Mouse (Mus musculus) forebrain, postnatal 0 days (tissue): ENCODE results near the gene Arl13b. TPM values are rescaled to one million over a fixed set of nuclear protein-coding genes. Genes with fewer than 3 reads are reported as not detected.

Experiments used
- ATAC-seq: fragments of 200-750 bp; cut with Nextera tagmentation; 2 replicates; pipeline ENCODE4 v1.8.0; 2017; ENCODE audit warnings: mild to moderate bottlenecking, moderate library complexity
- DNase-seq: peaks from one replicate; pipeline ENCODE4 v3.0.0-alpha.2; 2015
- H3K27ac ChIP-seq: fragments of 300-500 bp; sonication (generic); 2 replicates; pipeline ENCODE4 v1.5.1; 2014; ENCODE audit warnings: low read depth, mild to moderate bottlenecking, antibody characterized with exemption, low read length, moderate library complexity, mixed read lengths
- H3K27me3 ChIP-seq: fragments of 300-500 bp; sonication (generic); 2 replicates; pipeline ENCODE4 v1.6.1; 2014; ENCODE audit warnings: mild to moderate bottlenecking, low read length, mixed read lengths; ENCODE audit not compliant: insufficient read depth
- H3K36me3 ChIP-seq: fragments of 300-500 bp; sonication (generic); 2 replicates; pipeline ENCODE4 v1.6.1; 2014; ENCODE audit warnings: mild to moderate bottlenecking, moderate library complexity; ENCODE audit not compliant: insufficient read depth
- H3K4me1 ChIP-seq: fragments of 300-500 bp; sonication (generic); 2 replicates; pipeline ENCODE4 v1.6.1; 2014; ENCODE audit warnings: antibody characterized with exemption; ENCODE audit not compliant: insufficient read depth
- H3K4me2 ChIP-seq: fragments of 300-500 bp; sonication (generic); 2 replicates; pipeline ENCODE4 v1.6.1; 2014; ENCODE audit warnings: low read depth, mild to moderate bottlenecking, moderate library complexity
- H3K4me3 ChIP-seq: fragments of 300-500 bp; sonication (generic); 2 replicates; pipeline ENCODE4 v1.5.1; 2014; ENCODE audit warnings: low read depth, low read length, mixed read lengths
- H3K9ac ChIP-seq: fragments of 300-500 bp; sonication (generic); 2 replicates; pipeline ENCODE4 v1.6.1; 2014; ENCODE audit warnings: mild to moderate bottlenecking
- H3K9me3 ChIP-seq: fragments of 300-500 bp; sonication (generic); 2 replicates; pipeline ENCODE4 v1.6.1; 2016; ENCODE audit warnings: low read length
- CTCF ChIP-seq: sonication (generic); IDR thresholded peaks from 2 replicates; pipeline ENCODE4 v1.5.1; 2016; ENCODE audit warnings: antibody characterized with exemption, control low read depth, low read depth
- WGBS: fragments of 180-500 bp; shearing (Covaris S2); extraction: QIAGEN DNeasy Blood & Tissue Kit; methylation state at CpG from one replicate; pipeline ENCODE4 v1.1.7; 2014; 5-methylcytosine and 5-hydroxymethylcytosine counted together
- microRNA-seq, 2 experiments: library from miRNA; unstranded; fragments of <30 nt; microRNA quantifications; one replicate each; pipeline ENCODE4; 2016
- polyA plus RNA-seq: library from polyadenylated mRNA; unstranded; fragments of >200 nt; fragmentation: Nextera tagmentation; extraction: Ambion mirVana; gene quantifications from 2 replicates; pipeline ENCODE4 v1.2.1, GENCODE M21; 2015
- total RNA-seq: library from RNA; depleted of rRNA; stranded (reverse); fragments of >200 nt; gene quantifications from 2 replicates; pipeline ENCODE4 v1.2.3, GENCODE M21; 2014; rRNA removed

Arl13b gene
- total and polyA plus RNA-seq, 2 experiments from 2014 or later, result 17.0 to 21.0 TPM

DNA sequence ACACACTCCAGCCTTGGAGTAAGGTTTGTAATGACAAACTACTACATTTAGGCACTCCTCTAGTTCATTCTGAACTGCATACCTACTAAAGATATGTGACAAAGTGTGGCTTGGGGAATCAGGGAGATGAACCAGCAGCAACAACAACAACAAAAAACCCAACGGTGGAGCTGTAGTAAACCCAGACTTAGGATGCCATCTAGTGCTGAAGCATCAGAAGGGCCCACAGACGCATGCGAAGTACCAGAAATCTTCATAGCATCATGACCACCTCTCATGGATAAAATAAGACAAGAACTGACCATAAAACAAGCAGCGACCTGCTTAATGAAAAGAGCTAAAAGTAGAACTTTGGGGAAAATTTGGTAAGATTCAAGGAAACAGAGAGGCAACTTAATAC lies 73.4 kb downstream of the Arl13b start:
- no peak overlapping the region for H3K27ac ChIP-seq
- H3K9ac ChIP-seq, result no peak overlapping the region
- H3K4me2 ChIP-seq, result no peak overlapping the region
- no peaks in the 10 kb centered on the region for H3K4me1 ChIP-seq
- peak; percentile 37; the same call in 1 of the 2 replicates for TF ChIP-seq CTCF
- H3K27me3 ChIP-seq, result no peaks in the 10 kb centered on the region
- DNase-seq (peak; percentile 4), ATAC-seq (no peak)
- no peaks in the 10 kb centered on the region for H3K36me3 ChIP-seq
- 80% methylated on average over 4 of the region's 4 CpGs for WGBS
- no peaks in the 10 kb centered on the region for H3K9me3 ChIP-seq
- no peak overlapping the region for H3K4me3 ChIP-seq

DNA sequence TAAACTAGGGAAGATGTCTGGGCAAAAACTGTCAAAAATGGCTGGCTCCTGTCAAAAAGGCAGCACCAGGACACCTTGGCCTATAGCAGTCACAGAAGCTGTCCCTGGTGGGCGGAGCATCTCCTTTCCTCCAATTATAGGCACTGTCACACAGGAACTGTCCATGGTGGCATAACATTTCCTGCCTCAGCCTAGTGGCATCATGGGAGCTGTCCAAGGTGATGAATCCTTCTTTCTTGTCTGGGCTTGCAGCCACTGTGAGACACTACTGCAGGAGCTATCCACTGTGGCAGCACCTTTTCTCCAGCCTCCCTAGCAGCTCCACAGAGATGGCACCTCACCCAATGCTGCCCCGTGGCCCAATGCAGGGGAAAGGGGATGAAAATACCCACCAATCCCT lies 88.5 kb downstream of the Arl13b start:
- no peaks in the 10 kb centered on the region for H3K27me3 ChIP-seq
- no peaks in the 10 kb centered on the region for H3K9me3 ChIP-seq
- no peak overlapping the region for H3K9ac ChIP-seq
- 99% methylated on average over 2 of the region's 2 CpGs for WGBS
- H3K36me3 ChIP-seq, result no peaks in the 10 kb centered on the region
- H3K27ac ChIP-seq, result no peak overlapping the region
- no peak for TF ChIP-seq CTCF
- H3K4me3 ChIP-seq, result no peak overlapping the region
- H3K4me2 ChIP-seq, result no peak overlapping the region
- DNase-seq (no peak), ATAC-seq (no peak)
- no peaks in the 10 kb centered on the region for H3K4me1 ChIP-seq

DNA sequence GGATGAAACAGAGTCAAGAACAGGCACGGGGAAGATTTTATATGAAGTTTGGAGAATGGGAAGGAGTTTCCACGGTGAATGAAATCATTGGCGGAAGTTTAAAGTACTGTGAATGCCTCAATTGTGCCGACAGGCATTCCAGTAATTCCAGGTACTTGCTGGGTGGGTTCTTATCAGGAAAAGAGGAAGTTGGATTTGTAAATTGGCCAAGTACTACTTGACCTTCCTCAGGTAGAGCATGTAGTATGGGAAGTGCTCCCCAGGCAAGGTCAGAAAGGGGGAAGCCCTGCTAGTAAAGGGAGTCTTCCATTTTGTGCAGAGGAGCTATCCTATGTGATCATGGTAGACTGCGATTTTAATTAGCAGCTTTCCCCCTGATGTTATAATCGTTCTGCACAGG lies 91.5 kb downstream of the Arl13b start:
- Histone ChIP-seq H3K4me1 (no peaks in the 10 kb centered on the region), H3K9me3 (no peaks in the 10 kb centered on the region), H3K4me2 (no peak overlapping the region), H3K27ac (no peak overlapping the region), H3K4me3 (no peak overlapping the region), H3K36me3 (0 out of 2 replicates have a peak, but pooled peaks cover 4% of the 10 kb centered on the region), H3K27me3 (no peaks in the 10 kb centered on the region), H3K9ac (no peak overlapping the region)
- ATAC-seq, result no peak
- no peak for DNase-seq
- 93% methylated on average over 6 of the region's 6 CpGs for WGBS
- no peak for TF ChIP-seq CTCF

DNA sequence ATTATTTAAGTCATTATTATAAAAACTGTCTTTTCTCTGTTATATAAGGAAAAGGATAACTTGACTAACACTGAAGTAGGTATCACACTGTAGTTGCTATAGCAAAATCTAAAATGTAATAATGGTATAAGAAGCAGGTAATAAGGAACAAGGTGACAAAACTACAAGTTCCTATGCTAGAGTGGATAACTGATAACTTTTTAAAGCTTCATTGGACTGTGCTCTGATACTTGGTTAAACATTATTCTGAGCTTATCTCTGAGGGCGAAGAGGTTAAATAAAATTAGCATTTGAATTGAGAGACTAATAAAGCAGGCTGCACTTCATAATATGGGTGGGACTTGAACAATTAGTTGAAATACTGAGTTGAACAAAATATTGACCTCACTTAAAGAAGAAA lies 93.2 kb downstream of the Arl13b start:
- TF ChIP-seq CTCF, result no peak
- Histone ChIP-seq H3K4me3 (no peak overlapping the region), H3K27ac (no peak overlapping the region), H3K27me3 (no peaks in the 10 kb centered on the region), H3K4me1 (no peaks in the 10 kb centered on the region), H3K4me2 (no peak overlapping the region), H3K9ac (no peak overlapping the region), H3K36me3 (0 out of 2 replicates have a peak, but pooled peaks cover 4% of the 10 kb centered on the region), H3K9me3 (no peaks in the 10 kb centered on the region)
- DNase-seq, result no peak
- 75% methylated on average over 1 of the region's 1 CpGs for WGBS
- no peak for ATAC-seq

DNA sequence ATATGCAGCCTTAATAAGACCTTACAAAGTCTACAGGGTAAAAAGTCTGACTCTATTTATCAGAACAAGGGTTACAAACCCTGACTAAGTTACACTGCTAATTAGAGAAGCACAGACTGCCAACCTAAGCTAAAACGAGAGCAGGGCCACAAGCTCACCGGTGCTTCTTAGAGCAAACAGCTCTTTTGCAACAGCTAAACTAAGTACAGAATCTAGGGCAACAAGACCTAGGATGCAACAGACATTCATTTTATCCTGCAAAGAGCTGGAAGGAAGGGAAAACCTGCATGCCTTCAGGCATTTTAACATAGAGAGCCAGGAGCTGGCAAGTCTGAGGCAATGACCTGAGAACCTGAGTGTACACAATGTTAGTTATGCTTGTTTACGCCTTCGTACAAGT lies 93.8 kb downstream of the Arl13b start:
- 70% methylated on average over 4 of the region's 4 CpGs for WGBS
- no peak for TF ChIP-seq CTCF
- no peak for DNase-seq

DNA sequence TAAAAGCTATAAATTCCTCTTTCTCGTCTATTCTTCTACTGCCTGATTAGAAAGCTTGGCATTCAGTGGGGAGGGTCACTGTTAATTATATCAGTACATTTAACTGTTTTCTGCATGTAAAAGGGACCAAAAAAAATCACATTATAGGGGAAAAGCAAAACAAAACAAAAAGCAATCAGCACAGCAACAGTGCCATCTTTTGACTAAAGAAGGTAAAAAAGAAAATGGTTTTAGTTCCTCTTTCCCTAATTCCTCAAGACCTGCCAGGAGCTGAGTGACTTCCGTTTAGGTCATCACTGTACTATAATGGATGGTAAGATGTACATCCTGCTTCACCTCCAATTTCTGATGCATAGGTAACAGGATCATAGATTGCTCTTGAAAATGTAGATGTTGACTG lies 101.0 kb downstream of the Arl13b start:
- DNase-seq (peak; percentile 72), ATAC-seq (no peak)
- H3K9me3 ChIP-seq, result no peaks in the 10 kb centered on the region
- H3K4me3 ChIP-seq, result no peak overlapping the region
- H3K4me2 ChIP-seq, result no peak overlapping the region
- no peaks in the 10 kb centered on the region for H3K4me1 ChIP-seq
- H3K9ac ChIP-seq, result no peak overlapping the region
- no peaks in the 10 kb centered on the region for H3K36me3 ChIP-seq
- no peaks in the 10 kb centered on the region for H3K27me3 ChIP-seq
- H3K27ac ChIP-seq, result no peak overlapping the region
- TF ChIP-seq CTCF, result peak; percentile 65
- 42% methylated on average over 2 of the region's 2 CpGs for WGBS

More for the DNA sequence above, 93.8 kb downstream of the Arl13b start:
- no peaks in the 10 kb centered on the region for H3K4me1 ChIP-seq
- H3K27ac ChIP-seq, result no peak overlapping the region
- no peaks in the 10 kb centered on the region for H3K9me3 ChIP-seq
- ATAC-seq, result no peak
- H3K36me3 ChIP-seq, result 0 out of 2 replicates have a peak, but pooled peaks cover 4% of the 10 kb centered on the region
- H3K4me2 ChIP-seq, result no peak overlapping the region
- H3K27me3 ChIP-seq, result no peaks in the 10 kb centered on the region
- no peak overlapping the region for H3K4me3 ChIP-seq
- no peak overlapping the region for H3K9ac ChIP-seq

Small RNAs within 50 kb of the gene (microRNA-seq; reads per million reads assigned to microRNA genes)
- gene Gm25986, result 0 reads per million in 2 experiments

Other genes with a start within 250 kb of the Arl13b start
- 12.2 and 27.4 TPM in 2 replicates for gene Nsun3, start 60.2 kb downstream of the Arl13b start, total RNA-seq
- gene Nsun3, start 60.2 kb downstream of the Arl13b start, polyA plus RNA-seq, result 7.3 and 10.8 TPM in 2 replicates
- 0.14 TPM in 1 of 2 replicates, not detected in the other for gene Stx19, start 32.4 kb downstream of the Arl13b start, total RNA-seq
- gene Stx19, start 32.4 kb downstream of the Arl13b start, polyA plus RNA-seq, result 0.08 TPM in 1 of 2 replicates, not detected in the other
- gene Pros1, start 7.3 kb upstream of the Arl13b start, total RNA-seq, result 8.3 and 11.4 TPM in 2 replicates
- 7.2 and 9.3 TPM in 2 replicates for gene Pros1, start 7.3 kb upstream of the Arl13b start, polyA plus RNA-seq